Mouse (Mus musculus): ENCODE measurements around the gene Rap1gds1.

Rap1gds1 gene

DNA sequence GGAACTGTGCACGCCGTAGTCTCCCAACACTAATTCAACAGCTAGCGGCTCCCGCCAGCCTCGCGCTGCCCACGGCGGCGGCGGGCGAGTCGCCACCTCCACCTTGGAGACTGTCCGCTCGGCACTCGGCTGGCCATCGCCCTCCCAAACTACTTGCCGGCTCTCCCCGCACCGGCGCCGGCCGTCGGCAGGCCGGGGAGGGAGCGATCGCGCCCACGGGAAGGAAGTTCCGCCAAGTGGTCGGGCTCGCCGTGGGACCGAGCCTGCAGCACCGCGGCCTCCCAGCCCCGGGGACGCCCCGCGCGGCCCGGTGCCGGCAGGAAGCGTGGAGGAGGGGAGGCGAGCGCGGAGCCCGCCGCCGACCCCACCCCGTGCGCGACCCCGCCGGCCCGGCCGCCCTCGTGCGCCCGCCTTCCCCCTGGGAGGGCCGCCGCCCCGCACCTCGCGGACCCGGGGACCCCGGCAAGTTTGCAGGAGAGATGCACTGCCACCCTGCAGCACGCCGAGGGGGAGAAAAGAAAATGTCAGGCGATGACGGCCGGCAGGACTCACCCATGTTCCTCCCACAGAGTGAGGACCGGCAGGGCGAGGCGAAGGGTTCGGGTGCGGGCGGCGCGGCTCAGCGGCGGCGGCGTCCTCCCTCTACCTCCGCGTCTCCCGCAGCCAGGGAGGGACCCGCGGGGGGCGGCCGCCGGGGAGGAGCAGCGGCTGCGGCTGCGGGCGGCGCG is at the start of gene Rap1gds1:
TSS of gene Rap1gds1 (minus strand) at position 718 of the 728 bp plus-strand sequence.
- DNase-seq (ENCODE audit: low read depth, low spot score), result peak; percentile 11

DNA sequence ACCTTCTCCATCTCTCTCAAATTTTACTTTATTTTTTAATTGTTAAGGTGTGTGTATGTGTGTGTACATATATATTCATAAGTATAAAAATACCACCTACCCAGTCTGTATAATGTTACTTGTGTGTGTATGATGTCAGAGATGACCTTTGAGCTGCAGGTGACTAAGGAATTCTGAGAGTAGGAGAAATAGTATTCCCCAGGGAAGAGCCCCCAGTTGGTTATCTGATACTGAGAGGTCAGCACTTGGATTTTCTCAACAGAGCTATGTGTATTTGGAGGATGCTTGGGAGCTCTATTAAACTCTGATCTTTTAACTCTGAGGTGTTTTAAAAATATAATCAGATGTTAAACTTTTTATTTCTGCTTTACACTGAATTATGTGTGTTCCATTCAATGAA is 43.4 kb upstream of the Rap1gds1 start:
- DNase-seq (ENCODE audit: low read depth, low spot score), result no peak

GRCm38 (mm10) chr3:139116733-139117337 is 41.8 kb upstream of the Rap1gds1 start:
- no peak for DNase-seq (ENCODE audit: low read depth, low spot score)

DNA sequence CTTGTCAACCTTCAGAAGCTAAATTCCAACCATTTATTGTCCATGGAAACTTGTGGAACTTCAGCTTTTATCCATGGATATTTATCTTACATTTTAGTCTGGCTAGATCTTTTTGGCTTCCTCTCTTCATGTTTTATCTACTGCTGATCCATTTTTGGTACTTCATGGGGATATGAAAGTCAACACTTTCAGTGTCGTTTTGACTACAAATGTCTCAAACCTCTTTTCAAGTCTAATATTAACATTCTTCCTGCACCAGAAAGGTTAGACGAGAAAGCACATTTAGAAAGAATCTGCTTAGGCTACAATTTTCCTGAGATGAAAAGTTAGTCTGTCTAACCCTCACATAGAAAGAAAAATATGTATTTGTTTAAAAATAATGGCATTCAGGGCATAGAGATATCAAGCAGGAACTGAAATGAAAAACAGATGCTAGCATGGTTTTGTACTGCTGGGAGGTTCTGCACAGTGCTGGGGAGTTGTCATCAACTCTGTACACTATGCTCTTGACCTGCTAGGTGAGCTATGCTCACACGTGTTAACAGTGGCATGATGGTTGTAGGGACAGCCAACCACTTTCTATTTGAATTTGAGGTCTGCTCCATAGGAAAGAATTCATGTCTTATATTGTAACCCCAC is 37.5 kb upstream of the Rap1gds1 start:
- DNase-seq (ENCODE audit: low read depth, low spot score), result no peak

- DNase-seq (ENCODE audit: low read depth, low spot score), result no peak
Measured at GRCm38 (mm10) chr3:139111877-139112276, 36.9 kb upstream of the Rap1gds1 start.

GRCm38 (mm10) chr3:139108176-139108575 is 33.2 kb upstream of the Rap1gds1 start:
- no peak for DNase-seq (ENCODE audit: low read depth, low spot score)

GRCm38 (mm10) chr3:139103914-139104313 is 28.9 kb upstream of the Rap1gds1 start:
- DNase-seq (ENCODE audit: low read depth, low spot score), result no peak

GRCm38 (mm10) chr3:139103346-139103745 is 28.3 kb upstream of the Rap1gds1 start:
- no peak for DNase-seq (ENCODE audit: low read depth, low spot score)

DNA sequence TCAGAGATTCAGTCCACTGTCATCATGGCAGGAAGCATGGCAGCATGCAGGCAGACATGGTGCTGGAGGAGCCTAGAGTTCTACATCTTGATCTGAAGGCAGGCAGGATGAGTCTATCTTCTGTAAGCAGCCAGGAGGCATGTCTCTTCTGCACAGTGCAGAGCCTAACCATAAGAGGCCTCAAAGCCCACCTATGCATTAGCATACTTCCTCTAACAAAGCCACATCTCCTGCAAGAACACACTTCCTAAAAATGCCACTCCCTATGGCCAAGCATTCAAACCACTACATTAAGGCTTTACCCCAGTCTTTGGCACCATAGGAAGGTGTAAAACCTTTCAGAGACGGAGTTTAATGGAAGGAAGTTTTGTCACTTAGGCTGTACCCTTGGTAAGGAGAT is 26.9 kb upstream of the Rap1gds1 start:
- no peak for DNase-seq (ENCODE audit: low read depth, low spot score)

- no peak for DNase-seq (ENCODE audit: low read depth, low spot score)
Measured at GRCm38 (mm10) chr3:139099284-139099683, 24.3 kb upstream of the Rap1gds1 start.

DNA sequence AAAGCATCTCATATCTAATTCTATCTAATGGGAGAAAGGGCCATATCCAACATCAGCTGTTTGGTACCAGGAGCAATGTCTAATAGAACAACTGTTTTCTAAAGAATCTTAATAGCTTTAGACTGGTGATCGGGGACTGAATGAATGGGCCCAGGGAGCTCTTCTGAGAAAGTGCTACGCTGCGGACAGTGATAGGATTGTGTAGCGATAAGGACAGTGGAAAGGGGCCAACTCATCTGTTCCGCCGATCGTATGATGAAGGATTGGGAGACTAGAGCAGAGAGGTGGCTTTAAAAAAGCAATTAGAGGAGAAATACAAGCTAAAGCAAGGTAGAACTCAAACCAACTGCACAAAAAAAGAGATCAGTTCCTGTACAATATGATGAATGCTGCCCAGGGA is 20.9 kb upstream of the Rap1gds1 start:
- no peak for DNase-seq (ENCODE audit: low read depth, low spot score)

DNA sequence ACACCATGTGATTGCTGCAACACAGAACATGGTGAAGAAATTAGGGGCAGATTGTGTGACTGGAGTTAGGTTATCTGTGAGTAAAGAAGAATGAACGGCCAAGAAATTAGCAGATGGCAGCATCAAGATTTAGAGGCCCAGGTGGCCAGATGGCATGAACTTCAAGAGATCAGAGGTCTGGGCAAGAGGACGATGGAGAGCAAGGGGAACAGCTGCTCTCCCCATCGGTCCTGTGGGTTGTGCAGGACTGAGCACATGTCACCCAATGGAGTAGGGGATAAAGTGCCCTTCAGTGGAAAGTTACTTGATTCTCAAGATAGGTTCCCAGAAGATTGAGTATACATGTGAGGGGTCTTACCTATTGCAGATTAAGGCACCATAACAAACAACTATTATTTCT is 13.5 kb upstream of the Rap1gds1 start:
- DNase-seq (ENCODE audit: low read depth, low spot score), result no peak

- no peak for DNase-seq (ENCODE audit: low read depth, low spot score)
Measured at GRCm38 (mm10) chr3:139083778-139084539, 9.0 kb upstream of the Rap1gds1 start.

GRCm38 (mm10) chr3:139079831-139080230 is 4.8 kb upstream of the Rap1gds1 start:
- DNase-seq (ENCODE audit: low read depth, low spot score), result no peak

DNA sequence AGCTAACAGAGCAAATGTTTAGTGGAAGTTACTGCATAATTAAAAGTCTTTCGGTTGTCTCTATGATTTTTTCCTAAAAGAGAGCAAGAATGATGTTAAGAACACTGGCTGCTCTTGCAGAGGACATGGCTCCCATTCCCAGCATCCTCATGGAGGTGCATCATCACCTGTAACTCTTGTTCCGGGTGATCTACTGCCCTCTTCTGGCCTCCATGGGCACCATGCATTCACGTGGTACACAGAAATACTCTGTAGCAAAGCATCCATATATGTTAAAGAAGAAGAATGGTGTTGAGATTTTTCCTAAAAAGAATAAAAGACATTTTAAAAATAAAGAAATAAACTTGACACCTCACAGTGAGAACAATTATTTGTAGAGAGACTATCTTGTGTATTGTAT is 3.0 kb upstream of the Rap1gds1 start:
- no peak for DNase-seq (ENCODE audit: low read depth, low spot score)

DNA sequence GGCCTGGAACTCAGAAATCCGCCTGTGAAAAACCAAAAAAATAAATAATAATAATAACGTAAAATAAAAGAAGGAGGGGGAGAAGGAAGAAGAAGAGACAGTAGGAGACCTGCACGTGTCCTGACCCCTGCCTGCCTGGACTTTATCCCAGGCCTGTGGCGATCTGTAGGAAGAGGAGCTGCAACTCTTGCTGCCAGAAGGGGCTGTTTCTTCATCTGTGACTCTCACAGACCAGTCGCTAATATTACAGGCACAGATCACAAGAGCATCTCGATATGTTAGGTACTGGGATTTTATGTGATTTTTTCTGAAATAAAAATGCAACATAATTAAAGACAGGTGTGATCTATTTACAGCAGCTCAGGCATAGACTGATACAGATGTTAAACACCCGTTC is 1.1 kb upstream of the Rap1gds1 start:
- no peak for DNase-seq (ENCODE audit: low read depth, low spot score)

GRCm38 (mm10) chr3:139075333-139076058 is 495 bp upstream of the Rap1gds1 start:
- DNase-seq (ENCODE audit: low read depth, low spot score), result peak; percentile 83

DNA sequence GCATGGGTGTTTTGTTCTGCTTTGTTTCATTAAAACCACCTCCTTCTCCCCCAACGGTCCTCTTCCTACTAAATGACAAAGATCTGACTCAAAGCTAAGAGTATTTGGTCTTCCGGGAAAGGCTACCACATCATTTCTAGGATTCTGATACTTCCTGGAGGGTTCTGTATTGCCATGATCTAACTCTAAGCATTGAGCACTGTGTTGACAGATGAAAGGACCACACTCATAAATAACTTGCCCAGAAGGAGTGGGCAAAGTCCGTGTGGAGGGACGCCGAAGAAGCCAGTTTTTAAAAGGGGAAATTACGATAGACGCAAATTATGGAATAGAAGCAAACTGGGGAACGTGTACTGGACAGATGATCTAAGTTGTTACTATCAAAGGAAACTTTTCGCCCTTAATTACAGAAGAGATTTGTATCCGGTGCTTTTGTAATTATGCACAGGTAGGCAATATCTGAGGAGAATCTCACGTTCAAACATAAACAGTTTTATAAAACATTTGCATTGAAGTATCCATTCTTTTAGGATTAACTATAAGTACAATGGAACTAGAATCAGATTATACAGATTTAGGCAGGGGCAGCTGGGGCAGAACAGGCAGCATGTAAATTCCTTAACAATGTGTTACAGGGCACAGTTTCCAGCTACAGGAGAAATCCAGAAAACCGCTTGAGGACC is 1.1 kb downstream of the Rap1gds1 start:
- peak; percentile 15 for DNase-seq (ENCODE audit: low read depth, low spot score)

DNA sequence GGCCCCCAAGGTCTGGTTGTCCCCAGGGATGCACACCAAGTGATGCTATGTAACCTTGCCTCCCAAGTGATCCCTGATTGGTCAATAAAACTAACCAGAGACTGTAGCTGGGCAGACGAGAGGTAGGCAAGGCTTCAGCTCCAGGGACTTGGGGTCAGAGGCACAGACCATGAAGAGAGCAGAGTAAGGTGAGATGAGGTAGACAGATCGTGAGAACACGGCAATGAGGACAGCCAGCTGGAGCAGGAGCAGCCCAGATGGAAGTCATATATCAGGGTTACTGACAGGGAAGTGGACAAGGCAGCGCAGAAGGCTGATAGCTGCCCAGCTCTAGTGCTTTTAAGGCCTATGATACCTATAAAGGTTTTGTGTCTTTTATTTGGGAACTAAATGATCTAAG is 5.5 kb downstream of the Rap1gds1 start:
- no peak for DNase-seq (ENCODE audit: low read depth, low spot score)

DNA sequence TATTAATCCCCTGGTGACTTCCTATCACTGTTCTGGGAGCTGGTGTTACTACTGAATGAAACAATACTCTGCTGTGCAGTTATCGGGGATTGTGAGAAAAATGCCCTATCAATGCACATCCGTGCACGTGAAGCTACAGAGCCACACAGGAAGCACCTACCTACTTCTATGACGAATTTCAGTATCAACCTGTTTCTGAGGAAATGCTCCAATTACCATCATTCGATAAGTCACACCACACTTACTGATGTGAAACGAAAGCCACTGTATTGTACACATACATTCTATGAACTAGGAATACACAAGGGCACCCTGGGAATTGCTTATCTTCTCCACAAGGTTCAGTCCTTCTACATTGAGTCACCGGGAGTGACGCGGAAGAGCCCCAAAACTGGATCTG is 10.9 kb downstream of the Rap1gds1 start:
- DNase-seq (ENCODE audit: low read depth, low spot score), result no peak

- DNase-seq (ENCODE audit: low read depth, low spot score), result no peak
Measured at GRCm38 (mm10) chr3:139062088-139062487, 12.9 kb downstream of the Rap1gds1 start.

Measured in retina, adult 2 months (tissue).